Mouse (Mus musculus) liver, embryonic 14 days (tissue): ENCODE data around the gene Flnc. TPM values are rescaled to one million over a fixed set of nuclear protein-coding genes. Genes with fewer than 3 reads are reported as not detected.

Source experiments
- polyA plus RNA-seq: library from polyadenylated mRNA; depleted of rRNA; stranded (reverse); fragments of >200 nt; gene quantifications from 2 replicates; pipeline ENCODE4 v1.2.3, GENCODE M21; 2012; rRNA removed

The Flnc gene
- polyA plus RNA-seq: 0.24 and 0.70 TPM in 2 replicates

DNA sequence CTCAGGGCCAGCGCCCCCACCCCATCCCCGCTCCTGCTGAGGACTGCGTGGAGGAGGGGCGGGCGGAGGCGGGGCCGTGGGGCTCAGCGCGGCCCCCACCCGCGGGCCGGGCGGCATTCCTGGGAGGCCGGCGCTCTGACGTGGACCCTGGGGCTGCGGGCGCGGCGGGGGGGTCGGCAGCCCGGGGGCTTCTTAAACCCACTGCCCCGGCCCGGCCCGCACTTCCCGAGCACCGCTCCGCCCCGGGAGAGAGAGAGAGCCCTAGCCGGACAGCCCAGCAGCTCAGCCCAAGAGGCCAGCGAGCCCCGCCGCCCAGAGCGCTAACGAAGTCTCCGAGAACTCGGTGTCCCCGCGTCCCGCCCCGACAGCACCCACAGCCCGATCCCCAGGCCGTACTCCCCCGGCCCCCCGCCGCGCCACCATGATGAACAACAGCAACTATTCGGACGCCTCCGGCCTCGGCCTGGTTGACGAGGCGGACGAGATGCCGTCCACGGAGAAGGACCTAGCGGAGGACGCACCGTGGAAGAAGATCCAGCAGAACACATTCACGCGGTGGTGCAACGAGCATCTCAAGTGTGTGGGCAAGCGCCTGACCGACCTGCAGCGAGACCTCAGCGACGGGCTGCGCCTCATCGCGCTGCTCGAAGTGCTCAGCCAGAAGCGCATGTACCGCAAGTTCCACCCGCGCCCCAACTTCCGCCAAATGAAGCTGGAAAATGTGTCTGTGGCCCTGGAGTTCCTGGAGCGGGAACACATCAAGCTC lies at the start of gene Flnc:
Gene Flnc (plus strand): TSS at position 219 of the 766 bp plus-strand sequence.

GRCm38 (mm10) chr6:29388052-29388518 lies 45.0 kb upstream of the Flnc start, which contains the start of gene Opn1sw:
TSS of gene Opn1sw (minus strand) at chr6:29388468.

DNA sequence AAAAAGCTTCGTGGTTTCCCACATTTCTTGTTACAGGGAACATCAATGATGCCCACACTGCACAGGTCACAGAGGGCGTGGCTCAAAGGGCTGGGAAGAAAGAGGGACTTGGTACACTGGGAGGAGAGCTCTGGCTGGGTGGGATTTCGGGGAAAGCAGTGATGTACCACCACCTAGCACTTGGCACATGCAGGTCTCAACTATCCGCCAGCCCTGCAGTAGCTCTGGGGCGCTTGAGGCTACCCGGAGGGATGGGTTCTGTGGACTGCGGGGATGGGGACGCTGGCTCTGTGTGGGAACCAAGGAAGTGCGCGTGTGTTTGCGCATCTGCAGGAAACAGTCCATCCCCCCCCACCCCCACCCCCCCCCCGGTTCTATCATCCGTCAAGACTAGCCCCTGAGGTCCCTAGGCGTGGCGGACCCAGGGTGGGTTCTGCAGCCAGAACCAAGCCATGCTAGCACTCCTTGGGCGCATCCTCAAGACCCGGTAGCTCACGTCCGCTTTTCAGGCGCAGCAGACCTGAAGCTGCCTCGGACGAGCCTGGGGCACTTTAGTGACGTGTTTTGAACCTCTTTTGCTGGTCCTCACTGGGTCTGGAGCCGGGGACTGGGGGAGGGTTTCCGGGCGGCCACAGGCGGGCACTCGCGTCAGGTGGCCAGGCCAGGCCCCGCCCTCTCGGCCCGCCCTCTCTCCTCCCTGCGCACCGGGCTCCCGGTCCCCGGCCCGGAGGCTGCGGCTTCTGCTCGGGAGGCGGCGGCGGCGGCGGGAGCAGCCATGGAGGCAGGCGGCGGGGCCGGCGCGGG lies 36.9 kb upstream of the Flnc start, which contains the start of gene Ccdc136:
Gene Ccdc136 (plus strand): TSS at position 400 of the 804 bp plus-strand sequence.

DNA sequence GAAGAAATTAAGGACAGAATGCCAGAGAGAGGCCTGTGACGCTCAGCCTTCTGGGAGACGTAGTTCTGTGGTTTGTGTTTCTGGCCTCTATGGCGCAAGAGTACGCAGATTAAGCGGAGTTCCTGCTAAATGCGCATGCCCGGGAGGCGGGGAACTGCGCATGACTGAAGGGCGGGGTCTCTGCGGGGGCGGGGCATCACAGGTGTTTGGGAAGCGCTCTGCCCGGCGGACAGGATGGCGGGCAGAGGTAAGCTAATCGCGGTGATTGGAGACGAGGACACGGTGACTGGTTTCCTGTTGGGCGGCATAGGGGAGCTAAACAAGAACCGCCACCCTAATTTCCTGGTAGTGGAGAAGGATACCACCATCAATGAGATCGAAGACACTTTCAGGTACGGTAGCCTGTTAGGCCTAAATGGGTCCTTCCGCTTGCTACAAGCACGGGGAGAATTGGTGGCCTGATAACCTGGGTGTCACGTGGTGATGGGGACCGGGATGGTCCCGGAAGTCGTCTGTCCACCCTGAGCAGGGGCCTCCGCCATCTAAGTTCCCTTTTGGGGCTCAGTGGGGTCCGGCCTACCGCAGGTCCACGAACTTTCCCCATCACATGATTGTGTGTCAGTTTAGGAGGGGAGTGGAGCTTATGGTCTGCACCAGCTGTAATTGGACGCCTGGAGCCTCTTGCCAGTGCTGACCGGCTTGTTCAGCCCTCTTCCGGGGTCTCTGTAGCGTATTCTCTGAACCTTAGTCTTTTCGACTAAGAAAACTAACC lies 34.7 kb downstream of the Flnc start, which contains the start of gene Atp6v1f:
Gene Atp6v1f (plus strand): TSS at position 136 of the 772 bp plus-strand sequence.

GRCm38 (mm10) chr6:29471137-29471536 lies 38.1 kb downstream of the Flnc start, which contains the start of gene Atp6v1fnb:
TSS of gene Atp6v1fnb (plus strand) at chr6:29471437.

GRCm38 (mm10) chr6:29507447-29508309 lies 74.6 kb downstream of the Flnc start, which contains the start of gene Kcp:
TSS of gene Kcp (minus strand) at chr6:29507952.

Other genes with a start within 250 kb of the Flnc start
- gene Impdh1, start 216.9 kb upstream of the Flnc start, polyA plus RNA-seq: 4.4 and 4.9 TPM in 2 replicates
- 10.2 and 12.2 TPM in 2 replicates for gene Hilpda, start 160.8 kb upstream of the Flnc start, polyA plus RNA-seq
- gene Fam71f2, start 153.7 kb upstream of the Flnc start, polyA plus RNA-seq: 0.26 and 0.28 TPM in 2 replicates
- not detected in 2 replicates for gene Fam71f1, start 114.1 kb upstream of the Flnc start, polyA plus RNA-seq
- 52.8 and 56.2 TPM in 2 replicates for gene Calu, start 85.2 kb upstream of the Flnc start, polyA plus RNA-seq
- not detected in 2 replicates for gene Opn1sw, start 44.8 kb upstream of the Flnc start, polyA plus RNA-seq
- gene Ccdc136, start 36.9 kb upstream of the Flnc start, polyA plus RNA-seq: 0.22 and 0.26 TPM in 2 replicates
- 105 and 114 TPM in 2 replicates for gene Atp6v1f, start 34.5 kb downstream of the Flnc start, polyA plus RNA-seq
- 0.07 TPM in 1 of 2 replicates, not detected in the other for gene Atp6v1fnb, start 38.2 kb downstream of the Flnc start, polyA plus RNA-seq
- 1.8 and 1.9 TPM in 2 replicates for gene Kcp, start 74.7 kb downstream of the Flnc start, polyA plus RNA-seq
- gene Irf5, start 93.4 kb downstream of the Flnc start, polyA plus RNA-seq: 4.6 and 6.2 TPM in 2 replicates
- gene Tnpo3, start 176.6 kb downstream of the Flnc start, polyA plus RNA-seq: 26.4 and 30.5 TPM in 2 replicates